Mouse (Mus musculus) heart, embryonic 15.5 days (tissue): Measurements from ENCODE around the gene Psmb8. TPM values are rescaled to one million over a fixed set of nuclear protein-coding genes. Genes with fewer than 3 reads are reported as not detected.

Experiments used
- ATAC-seq: fragments of 200-750 bp; cut with Nextera tagmentation; replicated peaks from 2 replicates; pipeline ENCODE4 v1.8.0; 2017; ENCODE audit warnings: low read depth, moderate TSS enrichment; ENCODE audit not compliant: insufficient number of reproducible peaks, insufficient read depth, low FRiP score
- H3K27ac ChIP-seq: fragments of 300-500 bp; sonication (generic); 2 replicates; pipeline ENCODE4 v1.5.1; 2015; ENCODE audit warnings: mild to moderate bottlenecking, inconsistent platforms
- H3K27me3 ChIP-seq: fragments of 300-500 bp; sonication (generic); 2 replicates; pipeline ENCODE4 v1.6.1; 2015; ENCODE audit warnings: inconsistent platforms
- H3K36me3 ChIP-seq: fragments of 300-500 bp; sonication (generic); 2 replicates; pipeline ENCODE4 v1.6.1; 2015; ENCODE audit warnings: mild to moderate bottlenecking, inconsistent platforms
- H3K4me1 ChIP-seq: fragments of 300-500 bp; sonication (generic); replicated peaks from 2 replicates; pipeline ENCODE4 v1.6.1; 2015; ENCODE audit warnings: inconsistent platforms
- H3K4me2 ChIP-seq: fragments of 300-500 bp; sonication (generic); 2 replicates; pipeline ENCODE4 v1.6.1; 2015; ENCODE audit warnings: inconsistent platforms, mild to moderate bottlenecking, moderate library complexity
- H3K4me3 ChIP-seq: fragments of 300-500 bp; sonication (generic); 2 replicates; pipeline ENCODE4 v1.5.1; 2015; ENCODE audit warnings: mild to moderate bottlenecking, inconsistent platforms
- H3K9ac ChIP-seq: fragments of 300-500 bp; sonication (generic); 2 replicates; pipeline ENCODE4 v1.6.1; 2015; ENCODE audit warnings: mild to moderate bottlenecking, inconsistent platforms
- H3K9me3 ChIP-seq: fragments of 300-500 bp; sonication (generic); replicated peaks from 2 replicates; pipeline ENCODE4 v1.6.1; 2016; ENCODE audit warnings: inconsistent platforms
- WGBS: fragments of 180-500 bp; shearing (Covaris S2); methylation state at CpG from one replicate; pipeline ENCODE4 v1.1.7; 2015; ENCODE audit warnings: mixed read lengths; 5-methylcytosine and 5-hydroxymethylcytosine counted together
- polyA plus RNA-seq: library from polyadenylated mRNA; unstranded; fragments of >200 nt; fragmentation: Nextera tagmentation; extraction: Ambion mirVana; gene quantifications from 2 replicates; pipeline ENCODE4 v1.2.1, GENCODE M21; 2015

Gene Psmb8
- polyA plus RNA-seq, 1 experiment from 2014 or later: 6.3 TPM

GRCm38 (mm10) chr17:34194723-34195122 is 2.8 kb upstream of the Psmb8 start:
- ATAC-seq: no peak
- no peak overlapping the region for H3K9ac ChIP-seq
- no peaks in the 10 kb centered on the region for H3K9me3 ChIP-seq
- H3K27ac ChIP-seq: no peak overlapping the region
- H3K4me3 ChIP-seq: no peak overlapping the region
- no peak overlapping the region for H3K4me2 ChIP-seq
- 86% methylated on average over 4 of the region's 4 CpGs for WGBS
- H3K4me1 ChIP-seq: peaks cover 14% of the 10 kb centered on the region
- peaks cover 93% of the 10 kb centered on the region for H3K27me3 ChIP-seq
- H3K36me3 ChIP-seq: no peaks in the 10 kb centered on the region

- 28% methylated on average over 12 of the region's 12 CpGs for WGBS
- no peak overlapping the region for H3K4me3 ChIP-seq
- peaks cover 92% of the 10 kb centered on the region for H3K27me3 ChIP-seq
- H3K27ac ChIP-seq: no peak overlapping the region
- no peak overlapping the region for H3K9ac ChIP-seq
- H3K9me3 ChIP-seq: no peaks in the 10 kb centered on the region
- H3K4me2 ChIP-seq: no peak overlapping the region; the same call in 1 of the 2 replicates
- no peaks in the 10 kb centered on the region for H3K36me3 ChIP-seq
- ATAC-seq: no peak
- H3K4me1 ChIP-seq: peaks cover 14% of the 10 kb centered on the region
Observed at GRCm38 (mm10) chr17:34196491-34196890, 1.0 kb upstream of the Psmb8 start.

- Histone ChIP-seq H3K4me3 (peak overlapping the region; percentile 53), H3K27me3 (peaks cover 81% of the 10 kb centered on the region), H3K4me1 (peaks cover 14% of the 10 kb centered on the region), H3K4me2 (peak overlapping the region; percentile 86), H3K36me3 (no peaks in the 10 kb centered on the region), H3K27ac (no peak overlapping the region), H3K9ac (peak overlapping the region; percentile 57), H3K9me3 (no peaks in the 10 kb centered on the region)
- WGBS: 2% methylated on average over 31 of the region's 32 CpGs
- ATAC-seq: 0 out of 2 replicates have a peak, but pooled peaks have one; percentile 20
Observed at GRCm38 (mm10) chr17:34197904-34198520, 491 bp downstream of the Psmb8 start.

GRCm38 (mm10) chr17:34198521-34198912 is 996 bp downstream of the Psmb8 start:
- Histone ChIP-seq H3K4me1 (peaks cover 14% of the 10 kb centered on the region), H3K9ac (peak overlapping the region; percentile 57), H3K4me2 (peak overlapping the region; percentile 86), H3K27me3 (peaks cover 82% of the 10 kb centered on the region), H3K4me3 (peak overlapping the region; percentile 53), H3K36me3 (no peaks in the 10 kb centered on the region), H3K9me3 (no peaks in the 10 kb centered on the region), H3K27ac (no peak overlapping the region)
- no peak for ATAC-seq
- WGBS: 3% methylated on average over 11 of the region's 11 CpGs

- Histone ChIP-seq H3K36me3 (no peaks in the 10 kb centered on the region), H3K9me3 (no peaks in the 10 kb centered on the region), H3K4me1 (peaks cover 14% of the 10 kb centered on the region), H3K4me3 (peak overlapping the region; percentile 53), H3K4me2 (peak overlapping the region; percentile 86; the same call in 1 of the 2 replicates), H3K27ac (no peak overlapping the region), H3K27me3 (peaks cover 79% of the 10 kb centered on the region), H3K9ac (no peak overlapping the region)
- ATAC-seq: no peak
- WGBS: 67% methylated on average over 12 of the region's 12 CpGs
Observed at GRCm38 (mm10) chr17:34199050-34199619, 1.6 kb downstream of the Psmb8 start.

- H3K4me2 ChIP-seq: no peak overlapping the region
- no peak for ATAC-seq
- H3K9me3 ChIP-seq: no peaks in the 10 kb centered on the region
- 82% methylated on average over 10 of the region's 10 CpGs for WGBS
- H3K27me3 ChIP-seq: peaks cover 70% of the 10 kb centered on the region
- no peak overlapping the region for H3K27ac ChIP-seq
- H3K4me1 ChIP-seq: peaks cover 17% of the 10 kb centered on the region
- H3K4me3 ChIP-seq: no peak overlapping the region
- H3K36me3 ChIP-seq: no peaks in the 10 kb centered on the region
- H3K9ac ChIP-seq: no peak overlapping the region
Observed at GRCm38 (mm10) chr17:34200047-34200446, 2.5 kb downstream of the Psmb8 start.

GRCm38 (mm10) chr17:34200772-34201505 is 3.4 kb downstream of the Psmb8 start:
- no peak overlapping the region for H3K9ac ChIP-seq
- no peak for ATAC-seq
- WGBS: 83% methylated on average over 16 of the region's 16 CpGs
- H3K4me3 ChIP-seq: no peak overlapping the region
- H3K4me1 ChIP-seq: peaks cover 25% of the 10 kb centered on the region
- H3K4me2 ChIP-seq: no peak overlapping the region
- no peaks in the 10 kb centered on the region for H3K9me3 ChIP-seq
- no peak overlapping the region for H3K27ac ChIP-seq
- no peaks in the 10 kb centered on the region for H3K36me3 ChIP-seq
- H3K27me3 ChIP-seq: peaks cover 69% of the 10 kb centered on the region

GRCm38 (mm10) chr17:34201506-34202055 is 4.1 kb downstream of the Psmb8 start:
- no peak overlapping the region for H3K9ac ChIP-seq
- peaks cover 67% of the 10 kb centered on the region for H3K27me3 ChIP-seq

GRCm38 (mm10) chr17:34202760-34203442 is 5.4 kb downstream of the Psmb8 start:
- Histone ChIP-seq H3K27me3 (peaks cover 61% of the 10 kb centered on the region), H3K4me1 (peaks cover 17% of the 10 kb centered on the region), H3K27ac (no peak overlapping the region), H3K4me3 (no peak overlapping the region), H3K9me3 (no peaks in the 10 kb centered on the region), H3K36me3 (no peaks in the 10 kb centered on the region), H3K9ac (no peak overlapping the region), H3K4me2 (no peak overlapping the region)
- ATAC-seq: no peak
- 81% methylated on average over 4 of the region's 4 CpGs for WGBS

More at GRCm38 (mm10) chr17:34201506-34202055, 4.1 kb downstream of the Psmb8 start:
- no peak overlapping the region for H3K4me2 ChIP-seq
- H3K4me1 ChIP-seq: peaks cover 25% of the 10 kb centered on the region
- H3K4me3 ChIP-seq: no peak overlapping the region
- no peaks in the 10 kb centered on the region for H3K9me3 ChIP-seq
- H3K27ac ChIP-seq: no peak overlapping the region
- no peaks in the 10 kb centered on the region for H3K36me3 ChIP-seq
- 68% methylated on average over 7 of the region's 7 CpGs for WGBS
- ATAC-seq: no peak

GRCm38 (mm10) chr17:34203444-34203843 is 5.9 kb downstream of the Psmb8 start, which contains the start of gene Tap2:
Gene Tap2 (plus strand): TSS chr17:34203527.
- no peak for ATAC-seq
- H3K27me3 ChIP-seq: peaks cover 60% of the 10 kb centered on the region
- H3K27ac ChIP-seq: no peak within 1 kb of the TSS

More at GRCm38 (mm10) chr17:34203444-34203843, 5.9 kb downstream of the Psmb8 start, which contains the start of gene Tap2:
- Histone ChIP-seq H3K4me3 (peak within 1 kb of the TSS; percentile 93), H3K9me3 (no peaks in the 10 kb centered on the region), H3K4me2 (peak within 1 kb of the TSS; percentile 98), H3K4me1 (peaks cover 12% of the 10 kb centered on the region), H3K36me3 (no peaks in the 10 kb centered on the region), H3K9ac (peak within 1 kb of the TSS; percentile 79)
- 72% methylated on average over 5 of the region's 5 CpGs for WGBS
